Mouse (Mus musculus): Measurements from ENCODE around the gene Itpk1.
"Not testable (repeated sequence)": the region's sequence is repeated elsewhere in the genome, so short reads cannot be mapped to it uniquely, and the experiment has no call there.

Itpk1 gene

DNA sequence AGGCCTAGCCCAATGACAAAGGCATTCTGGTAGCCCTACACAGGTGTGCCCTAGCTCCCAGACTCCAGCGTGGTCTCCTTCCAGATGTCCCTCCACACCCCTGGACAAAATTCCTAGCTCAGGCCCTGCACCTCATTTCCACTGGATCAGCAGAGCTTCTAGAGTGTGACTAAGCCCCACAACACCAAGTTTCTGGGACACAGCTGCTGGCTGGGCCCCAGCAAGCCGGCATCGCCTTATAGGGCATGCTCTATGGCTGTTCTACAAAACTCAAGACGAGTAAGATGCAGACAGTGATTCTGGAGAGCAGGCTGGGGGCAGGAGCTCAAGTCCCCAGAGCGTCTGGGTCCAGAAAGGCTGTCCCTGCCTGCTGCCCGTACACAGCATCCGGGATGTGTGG, 43.0 kb downstream of the Itpk1 start:
- no peak for DNase-seq (ENCODE audit: extremely low read depth, low read depth)

DNA sequence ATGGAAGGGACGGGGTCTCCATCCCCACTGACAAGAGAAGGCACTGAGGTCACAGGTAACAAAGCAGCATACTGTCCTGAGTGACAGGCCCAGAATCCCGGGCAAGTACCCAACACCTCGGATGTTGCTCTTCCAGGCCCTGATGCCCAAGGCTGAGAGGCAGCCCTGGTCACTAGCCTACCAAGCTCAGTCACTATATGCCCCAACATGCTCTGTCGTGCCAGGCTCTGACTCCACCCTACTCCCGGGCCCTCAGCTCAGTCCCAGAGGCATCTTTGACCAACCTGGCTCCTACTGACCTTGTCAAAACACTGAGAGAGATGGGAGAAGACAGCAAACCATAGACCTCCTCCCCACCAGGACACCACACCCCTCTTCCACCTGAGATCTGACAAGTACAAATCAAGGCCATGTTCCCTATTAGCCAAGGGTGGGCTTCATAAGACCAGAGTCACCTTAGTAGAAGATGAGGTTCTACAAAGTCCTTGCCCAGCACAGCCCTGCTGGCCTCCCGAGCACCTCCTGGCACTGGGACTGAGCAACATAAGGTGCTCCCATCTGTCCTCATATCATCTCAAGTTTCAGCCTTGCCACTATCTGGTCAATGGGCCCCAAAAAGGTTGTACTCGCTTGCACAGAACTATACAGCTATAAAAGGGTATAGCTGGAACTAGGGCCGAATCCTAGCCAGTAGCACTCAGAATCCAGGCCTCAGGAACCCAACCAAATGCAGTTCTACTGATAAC, 43.7 kb downstream of the Itpk1 start:
- DNase-seq (ENCODE audit: extremely low read depth, low read depth): no peak

DNA sequence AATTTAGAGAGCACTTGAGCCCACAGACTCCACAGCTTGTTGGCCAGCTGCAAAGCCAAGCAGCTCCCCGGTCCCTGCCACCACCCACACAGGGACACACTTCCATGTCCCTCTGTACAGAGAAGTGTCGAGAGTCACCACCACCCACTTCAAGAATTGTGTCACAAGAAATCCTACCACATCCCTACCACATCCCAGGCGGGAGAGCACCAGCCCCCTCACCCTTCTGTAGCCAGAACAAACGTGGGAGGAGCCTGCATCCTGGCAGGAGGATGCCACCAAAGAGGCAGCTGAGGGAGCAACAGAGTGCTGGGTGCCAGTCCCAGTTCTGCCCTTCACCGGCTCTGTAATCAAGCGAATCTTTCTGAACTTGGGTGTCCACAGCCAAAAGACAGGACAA, 51.7 kb downstream of the Itpk1 start:
- DNase-seq (ENCODE audit: extremely low read depth, low read depth): no peak

DNA sequence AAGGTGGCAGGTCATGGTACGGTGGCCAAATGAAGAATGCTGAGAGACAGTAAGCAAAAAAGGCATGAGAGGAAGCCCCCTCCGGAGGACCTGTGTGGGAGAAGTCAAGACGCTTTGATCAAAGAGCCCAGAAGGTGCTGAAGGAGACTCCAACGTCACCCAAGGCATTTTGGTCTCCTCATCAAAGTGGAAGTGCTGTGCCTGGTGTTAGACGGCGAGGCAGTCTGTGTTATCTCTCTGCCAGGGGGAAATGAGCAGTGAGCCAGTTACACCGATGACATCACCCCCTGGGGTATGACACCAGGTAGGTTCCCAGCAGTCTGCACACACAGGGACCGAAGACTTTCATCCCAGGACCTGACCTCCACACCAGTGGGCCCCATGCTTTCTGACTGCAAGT, 52.3 kb downstream of the Itpk1 start:
- peak; percentile 46 for DNase-seq (ENCODE audit: extremely low read depth, low read depth)

DNA sequence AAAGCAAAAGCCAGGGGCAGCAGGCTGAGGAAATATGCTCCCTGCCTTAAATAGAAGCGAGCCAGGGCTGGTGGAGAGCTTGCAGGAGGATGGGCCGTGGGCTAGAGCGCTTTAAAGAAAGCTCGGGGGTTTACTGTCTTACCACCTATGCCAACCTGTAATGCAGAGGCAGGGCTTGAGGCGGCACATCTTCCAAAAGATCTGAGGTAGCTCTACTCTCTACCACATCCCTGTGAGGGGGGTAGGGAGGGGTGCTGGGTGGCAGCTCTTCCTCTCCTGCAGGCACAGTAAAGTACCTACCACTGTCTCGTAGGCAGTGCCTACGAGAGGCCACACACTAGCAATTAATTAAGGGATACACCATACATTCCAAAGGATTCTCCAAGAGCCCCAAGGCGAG, 52.9 kb downstream of the Itpk1 start:
- DNase-seq (ENCODE audit: extremely low read depth, low read depth): no peak

DNA sequence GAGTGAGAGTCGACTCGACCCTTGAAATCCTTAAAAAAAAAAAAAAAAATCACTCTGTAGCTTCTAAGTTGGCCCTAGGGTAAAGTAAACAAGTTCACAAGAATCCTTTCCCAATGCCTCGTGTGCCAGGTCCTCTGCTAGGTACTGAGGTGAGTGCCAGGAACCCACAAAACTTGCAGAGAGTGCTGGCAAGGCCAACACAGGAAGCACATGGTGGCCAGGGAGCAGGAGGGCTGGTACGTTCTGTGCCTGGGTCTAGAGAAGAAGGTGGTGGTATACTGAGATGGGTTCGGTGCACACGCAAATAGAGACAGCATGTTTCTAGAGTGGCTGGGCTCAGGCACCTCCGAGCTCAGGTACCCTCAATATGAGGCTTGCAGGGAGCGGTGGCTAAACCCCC, 53.3 kb downstream of the Itpk1 start:
- DNase-seq (ENCODE audit: extremely low read depth, low read depth): no peak

DNA sequence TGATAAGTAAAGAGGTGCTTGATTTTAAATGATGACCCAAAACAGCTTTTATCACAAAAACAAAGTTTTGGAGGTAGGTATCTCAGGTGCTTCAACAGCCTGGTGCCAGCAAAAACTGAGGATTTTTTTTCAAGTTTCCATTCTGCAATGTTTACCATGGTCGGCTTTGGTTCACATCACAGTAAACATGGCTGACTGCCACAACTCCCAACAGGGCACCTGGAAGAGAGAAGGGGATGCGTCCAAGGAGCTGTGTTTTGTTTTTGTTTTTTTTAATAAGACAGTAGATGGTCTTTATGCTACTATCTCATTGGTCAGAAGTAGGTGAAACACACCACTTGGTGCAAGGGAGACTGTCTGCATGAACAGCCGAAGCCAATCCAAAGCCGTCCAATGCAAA, 54.1 kb downstream of the Itpk1 start:
- no peak for DNase-seq (ENCODE audit: extremely low read depth, low read depth)

DNA sequence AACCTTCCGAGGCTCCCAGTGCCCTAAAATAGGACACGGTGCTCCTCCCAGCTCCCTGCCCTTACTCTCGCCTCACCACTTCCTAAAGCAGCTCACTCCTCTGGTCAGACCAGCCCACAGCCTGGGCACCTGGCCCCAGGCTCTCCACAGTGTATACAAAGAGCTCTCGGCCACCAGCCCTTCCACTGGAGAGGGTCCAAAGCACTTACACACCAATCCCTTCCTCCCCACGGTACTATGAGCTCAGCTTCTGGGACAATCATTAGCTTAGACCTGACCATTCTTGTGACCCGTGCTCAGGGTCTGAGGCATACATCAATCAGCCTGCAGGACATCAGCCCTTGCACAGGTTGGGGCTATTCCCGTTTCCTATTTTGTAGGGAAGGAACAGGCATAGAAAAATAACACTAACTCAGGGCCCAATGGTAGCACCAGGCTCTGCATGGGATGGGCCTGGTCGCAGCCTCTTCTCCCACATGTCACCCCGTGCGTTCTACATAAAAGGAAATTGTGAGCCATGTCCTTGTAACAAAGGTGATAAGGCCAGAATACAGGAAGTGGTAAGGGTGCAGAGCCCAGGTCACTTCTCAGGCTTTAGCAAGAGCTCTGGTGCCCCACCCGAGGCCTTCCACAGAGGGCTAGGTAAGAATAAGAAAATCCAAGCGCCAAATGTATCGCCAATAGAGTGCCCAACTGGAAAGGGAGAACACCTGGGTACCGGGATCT, 56.7 kb downstream of the Itpk1 start:
- DNase-seq (ENCODE audit: extremely low read depth, low read depth): peak; percentile 32

DNA sequence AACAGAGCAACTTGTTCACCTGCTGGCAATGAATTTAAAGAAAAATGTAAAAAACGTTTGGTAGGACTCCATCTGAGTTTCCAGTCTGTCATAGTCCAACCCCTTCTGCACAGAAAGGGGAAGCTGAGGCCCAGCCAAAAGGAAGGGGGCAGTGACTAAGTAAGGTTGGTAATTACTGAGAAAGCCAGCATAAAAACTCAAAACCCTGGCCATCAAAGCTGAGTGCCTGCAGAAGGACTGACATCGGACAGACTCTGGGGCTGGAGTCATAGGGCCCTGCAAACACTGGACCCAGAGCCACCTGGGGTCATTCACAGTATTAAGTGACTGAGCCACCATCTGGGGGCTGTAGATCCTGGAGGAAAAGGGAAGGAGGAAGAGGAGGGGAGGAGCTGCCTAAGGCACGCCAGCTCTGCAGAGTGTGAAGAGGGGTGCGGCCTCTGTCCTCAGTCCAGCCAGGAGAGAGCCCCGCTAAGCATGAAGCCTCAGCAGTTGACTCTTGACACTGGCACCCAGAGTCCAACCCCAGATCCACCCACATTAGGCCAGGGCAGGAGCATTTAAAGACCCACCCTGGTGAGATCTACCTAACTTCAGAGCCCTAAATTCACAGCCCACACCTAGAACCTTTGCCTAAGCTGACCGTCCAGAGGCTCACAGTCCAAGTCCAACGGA, 58.0 kb downstream of the Itpk1 start:
- peak; percentile 81 for DNase-seq (ENCODE audit: extremely low read depth, low read depth)

DNA sequence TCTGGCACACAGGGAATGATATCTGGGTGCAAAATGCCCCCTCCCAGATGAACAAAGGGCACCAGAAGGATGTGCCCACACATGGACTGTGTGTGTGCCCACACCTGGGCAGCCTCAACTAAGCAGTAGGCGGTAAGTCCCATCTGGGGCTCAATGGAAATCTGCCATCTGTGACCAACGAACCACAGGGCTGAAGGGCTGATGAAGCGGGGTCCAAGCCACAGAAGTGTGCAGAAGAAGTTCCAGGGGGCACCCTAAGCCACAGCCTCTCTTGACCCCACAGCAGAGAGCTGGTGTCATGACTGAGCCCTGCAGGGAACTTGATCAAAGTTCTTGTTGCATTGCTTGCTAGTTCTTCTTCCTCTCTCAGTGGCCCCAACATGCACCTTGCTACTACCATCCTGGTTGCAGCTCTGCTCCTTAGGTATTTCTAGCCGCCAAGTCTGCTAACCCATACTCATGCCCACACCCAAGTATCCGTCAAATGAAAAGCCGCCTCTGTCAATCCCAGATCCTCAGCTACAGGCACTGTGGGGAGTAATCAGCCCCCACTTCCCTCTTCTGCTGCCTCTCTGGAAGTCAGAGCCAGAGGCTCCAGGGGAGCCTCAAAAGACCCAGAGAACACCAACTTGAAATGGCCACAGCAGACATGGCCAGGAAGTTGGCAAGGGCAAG, 58.7 kb downstream of the Itpk1 start:
- DNase-seq (ENCODE audit: extremely low read depth, low read depth): peak; percentile 53

DNA sequence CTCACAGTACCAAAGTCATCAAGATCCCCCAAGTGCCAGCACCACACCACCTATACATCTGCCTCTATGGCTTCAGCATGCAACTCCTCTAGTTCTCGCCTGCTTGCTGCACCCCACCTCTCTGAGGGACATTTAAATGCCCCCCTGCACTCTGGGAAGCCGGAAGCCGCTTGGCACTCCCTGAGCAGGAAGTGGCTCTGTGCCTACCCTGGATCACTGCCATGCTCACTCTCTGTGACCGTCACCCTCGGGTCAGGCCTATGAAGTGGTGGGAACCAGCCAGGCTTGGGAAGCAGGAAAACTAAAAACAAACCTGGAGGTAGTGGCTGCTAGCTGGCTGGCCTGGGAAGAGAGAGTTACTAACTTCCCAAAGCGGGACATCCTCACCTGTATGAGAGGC, 61.4 kb downstream of the Itpk1 start:
- DNase-seq (ENCODE audit: extremely low read depth, low read depth): no peak

DNA sequence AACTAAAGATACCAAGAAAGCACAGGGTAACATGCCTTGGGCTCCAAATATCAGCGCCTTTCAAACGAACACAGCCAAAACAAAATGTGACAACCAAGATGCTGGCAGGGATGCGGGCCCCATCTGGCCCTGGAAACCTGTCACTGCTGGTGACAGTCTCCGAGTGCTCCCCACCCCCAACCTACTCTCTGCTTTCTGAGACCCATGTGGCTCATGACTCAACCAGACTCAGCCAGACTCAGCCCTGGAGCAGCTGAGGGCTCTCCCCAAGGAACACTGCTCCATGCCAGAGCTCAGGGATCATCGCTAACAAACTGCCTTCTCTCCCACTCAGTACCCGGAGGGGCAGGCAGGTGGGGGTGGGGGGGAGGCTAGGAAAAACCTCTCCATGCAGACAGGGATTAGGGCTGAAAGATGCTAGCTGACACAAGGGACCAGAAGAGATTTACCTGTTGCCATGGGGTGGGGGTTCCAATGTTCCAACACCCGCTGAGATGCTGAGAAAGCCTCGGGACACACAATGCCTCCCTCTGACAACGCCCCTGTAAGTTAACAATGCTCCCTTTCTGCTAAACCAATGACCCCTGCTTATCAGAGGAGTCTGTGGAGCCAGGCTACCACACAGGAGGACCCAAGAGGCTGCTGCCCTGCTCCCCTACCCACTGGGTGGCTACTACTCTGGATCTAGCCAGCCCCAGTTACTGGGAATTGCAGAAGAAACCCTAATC, 64.1 kb downstream of the Itpk1 start:
- DNase-seq (ENCODE audit: extremely low read depth, low read depth): no peak

DNA sequence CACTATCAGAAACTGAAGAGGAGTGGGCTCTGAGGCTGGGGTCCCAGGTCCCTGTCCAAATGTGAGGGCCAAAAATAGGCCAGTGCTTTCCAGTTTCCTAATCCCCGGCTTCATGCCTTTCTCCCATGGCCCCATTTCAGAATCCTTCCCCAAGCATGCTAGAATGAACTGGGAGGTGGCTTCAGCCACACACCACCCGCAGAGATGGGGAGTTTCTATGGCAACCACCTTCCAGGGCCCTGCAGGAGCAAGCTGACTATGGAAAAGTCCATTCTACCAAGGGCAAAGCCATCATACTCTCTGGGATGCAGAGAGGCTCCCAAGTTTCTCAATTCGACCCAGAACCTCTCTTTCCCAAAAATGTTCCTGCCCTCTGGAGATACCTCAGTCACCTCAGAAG, 65.9 kb downstream of the Itpk1 start:
- DNase-seq (ENCODE audit: extremely low read depth, low read depth): no peak

DNA sequence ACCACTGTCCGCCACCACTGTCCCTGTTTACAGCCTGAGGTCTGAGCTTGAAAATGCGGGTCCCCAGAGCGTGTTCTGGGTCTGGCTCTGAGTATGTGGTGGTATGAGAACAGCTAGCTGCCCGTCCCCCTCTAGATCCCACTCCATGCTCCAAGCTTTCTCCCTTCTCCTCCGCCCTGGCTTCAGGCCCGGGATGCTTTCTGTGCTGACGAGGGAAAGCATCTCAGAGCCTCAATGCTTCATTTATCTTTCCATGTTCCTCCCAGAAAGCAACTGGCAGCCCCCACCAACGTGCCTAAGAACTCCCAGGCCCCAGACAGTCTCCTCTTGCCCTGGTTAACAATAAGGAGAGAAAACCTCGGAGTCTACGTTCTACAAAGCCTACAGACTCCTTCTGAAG, 67.5 kb downstream of the Itpk1 start:
- DNase-seq (ENCODE audit: extremely low read depth, low read depth): no peak

DNA sequence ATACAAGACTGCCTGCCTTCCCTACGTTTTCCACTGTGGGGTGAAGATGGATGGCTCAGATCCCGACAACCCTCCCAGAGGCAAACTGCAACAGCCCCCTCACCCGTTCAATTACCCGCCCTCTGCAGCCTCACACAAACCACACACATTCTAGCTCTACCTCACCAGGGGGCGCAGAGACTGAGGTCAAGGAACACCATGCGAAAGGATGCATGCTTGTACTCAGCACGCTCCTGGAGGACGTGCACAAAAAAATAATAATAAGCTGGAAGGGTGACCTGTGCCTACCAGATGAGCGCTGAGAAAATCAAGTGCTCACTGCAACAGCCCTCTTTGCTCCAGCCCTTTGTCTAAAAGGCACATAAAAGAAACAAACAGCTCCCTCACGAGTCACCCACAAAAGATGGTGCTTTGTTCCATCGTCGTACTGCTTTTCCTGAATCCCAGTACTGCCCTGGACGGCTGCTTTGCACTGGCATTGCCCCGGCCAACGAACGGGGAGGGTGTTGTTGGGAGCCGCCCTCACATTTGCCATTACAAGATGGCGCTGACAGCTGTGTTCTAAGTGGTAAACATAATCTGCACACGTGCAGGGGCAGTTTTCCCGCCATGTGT, 70.2 kb downstream of the Itpk1 start:
- no peak for DNase-seq (ENCODE audit: extremely low read depth, low read depth)

DNA sequence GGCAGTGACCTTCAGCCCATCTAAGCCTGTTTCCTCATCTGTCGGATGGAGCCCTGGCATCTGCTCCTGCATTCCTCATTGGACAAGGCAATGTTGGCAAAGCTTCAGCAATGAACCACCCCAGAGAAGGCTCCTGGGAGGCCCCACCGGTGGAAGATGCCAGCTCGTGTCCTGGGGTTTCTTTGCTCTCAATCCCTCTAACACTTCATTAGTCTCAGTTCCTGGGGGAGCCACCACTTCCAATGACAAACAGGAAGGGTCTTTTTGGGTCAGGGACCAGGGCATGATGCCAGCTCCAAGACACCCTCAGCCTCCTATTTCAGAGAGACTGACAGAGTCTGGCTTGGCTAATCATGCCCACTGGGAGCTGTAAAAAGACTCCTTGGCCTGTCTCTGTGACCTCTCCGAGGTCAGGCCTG, 71.6 kb downstream of the Itpk1 start:
- DNase-seq (ENCODE audit: extremely low read depth, low read depth): no peak

DNA sequence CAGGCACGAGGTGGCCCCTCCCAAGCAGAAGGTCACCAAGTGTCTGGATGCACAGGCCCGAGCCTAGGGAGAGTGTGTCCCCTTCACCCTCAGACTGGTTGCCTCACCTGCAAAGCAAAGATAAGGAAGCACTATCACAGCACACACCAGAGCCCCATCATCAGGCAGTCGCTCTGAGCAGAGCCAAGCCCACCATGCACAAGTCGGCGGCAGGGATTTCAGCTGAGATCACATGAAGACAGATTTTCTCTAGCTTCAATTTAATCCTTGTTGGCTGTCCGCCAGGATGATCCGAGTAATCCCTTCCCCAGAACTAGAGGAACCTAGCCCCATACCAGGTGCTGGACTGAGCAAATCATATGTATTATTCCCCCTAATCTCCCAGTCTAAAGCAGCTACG, 73.0 kb downstream of the Itpk1 start:
- no peak for DNase-seq (ENCODE audit: extremely low read depth, low read depth)

DNA sequence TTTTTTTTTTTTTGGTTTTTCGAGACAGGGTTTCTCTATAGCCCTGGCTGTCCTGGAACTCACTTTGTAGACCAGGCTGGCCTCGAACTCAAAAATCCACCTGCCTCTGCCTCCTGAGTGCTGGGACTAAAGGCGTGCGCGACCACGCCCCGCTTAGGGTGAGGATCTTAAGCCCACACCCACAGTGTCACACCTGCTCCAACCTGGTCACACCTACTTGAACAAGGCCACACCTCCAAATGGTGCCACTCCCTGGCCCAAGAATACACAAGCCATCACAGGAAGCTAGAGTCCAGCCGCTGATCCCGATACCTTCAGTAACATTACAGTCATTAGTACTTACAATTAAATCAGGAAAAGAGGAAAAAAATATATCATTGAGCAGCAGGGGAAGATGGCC, 74.3 kb downstream of the Itpk1 start:
- not testable (repeated sequence) for DNase-seq (ENCODE audit: extremely low read depth, low read depth)

DNA sequence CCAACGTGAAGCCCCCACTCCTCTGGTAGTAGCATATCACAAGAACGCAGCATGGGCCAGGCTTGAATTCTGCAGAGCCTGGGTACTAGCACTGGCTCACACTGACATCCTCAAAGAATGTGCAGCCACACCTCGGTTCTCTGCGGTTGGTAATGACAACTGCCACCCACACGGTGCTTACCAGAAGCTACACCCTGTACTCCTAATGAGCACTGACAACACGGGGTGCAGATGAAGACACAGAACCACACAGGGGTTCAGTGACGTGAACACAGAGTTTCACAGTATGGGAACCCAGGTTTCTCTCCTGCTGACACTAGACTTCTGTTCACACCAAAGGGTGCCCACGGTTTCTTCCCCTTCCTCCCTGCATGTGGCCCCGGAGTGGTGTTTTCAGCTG, 76.5 kb downstream of the Itpk1 start:
- no peak for DNase-seq (ENCODE audit: extremely low read depth, low read depth)

DNA sequence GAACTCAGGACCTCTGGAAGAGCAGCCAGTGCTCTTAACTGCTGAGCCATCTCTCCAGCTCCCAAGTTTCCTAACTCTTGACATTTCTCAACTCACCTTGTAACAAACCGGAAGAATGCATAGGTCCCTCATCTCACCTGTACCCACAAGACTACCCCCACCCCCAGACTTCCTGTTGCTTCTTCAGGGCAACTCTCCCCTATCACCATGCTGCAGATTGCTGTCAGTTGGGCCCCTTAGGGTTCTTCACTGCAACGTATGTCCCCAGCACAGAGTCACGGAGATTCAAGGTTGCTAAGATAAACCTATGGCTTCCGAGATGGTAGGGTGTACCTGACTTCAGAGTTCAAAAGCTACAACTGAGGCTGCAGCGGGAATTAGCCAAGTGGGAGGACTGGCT, 77.2 kb downstream of the Itpk1 start:
- DNase-seq (ENCODE audit: extremely low read depth, low read depth): no peak

DNA sequence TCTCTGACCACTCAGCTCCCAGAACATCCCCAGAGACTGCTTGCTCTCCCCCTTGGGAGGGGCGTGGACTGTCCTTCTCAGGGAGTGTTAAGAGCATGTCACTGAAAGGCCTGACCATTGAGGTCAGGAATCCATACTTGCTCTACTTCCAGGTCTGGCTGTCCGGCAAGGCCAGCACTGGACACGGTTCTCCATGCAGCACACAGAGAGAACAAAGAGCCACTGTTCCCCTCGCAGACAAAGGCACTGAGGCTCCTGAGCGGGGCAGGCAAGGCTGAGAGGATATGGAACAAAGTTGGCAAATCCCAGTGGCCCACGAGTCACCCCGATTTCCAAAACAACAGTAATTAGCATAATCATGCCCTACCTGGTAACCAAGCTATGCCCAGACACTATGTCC, 77.9 kb downstream of the Itpk1 start:
- no peak for DNase-seq (ENCODE audit: extremely low read depth, low read depth)
